Mouse (Mus musculus): ENCODE results near the gene Ifit1bl2. TPM values are rescaled to one million over a fixed set of nuclear protein-coding genes. Genes with fewer than 3 reads are reported as not detected.
"Not testable (repeated sequence)": the region's sequence is repeated elsewhere in the genome, so short reads cannot be mapped to it uniquely, and the experiment has no call there.

The Ifit1bl2 gene
- total RNA-seq, 2 experiments from 2014 or later = 0.20 TPM; not detected in 1

GRCm38 (mm10) chr19:34612243-34613001, 28.1 kb downstream of the Ifit1bl2 start:
- not testable (repeated sequence) for DNase-seq (ENCODE audit: low spot score in 2 of 2)

- DNase-seq (ENCODE audit: low spot score in 2 of 2) = not testable (repeated sequence)
Measured at GRCm38 (mm10) chr19:34610118-34610517, 30.4 kb downstream of the Ifit1bl2 start.

GRCm38 (mm10) chr19:34607237-34608051, 33.1 kb downstream of the Ifit1bl2 start, which contains the start of gene Ifit3b:
Ifit3b (plus strand) TSS chr19:34607970.
- DNase-seq (ENCODE audit: low spot score in 2 of 2) = not testable (repeated sequence)

GRCm38 (mm10) chr19:34605472-34605871, 35.1 kb downstream of the Ifit1bl2 start:
- no peak for DNase-seq (ENCODE audit: low spot score in 2 of 2)

GRCm38 (mm10) chr19:34601888-34602287, 38.7 kb downstream of the Ifit1bl2 start, which contains the start of gene Ifit1bl1:
Ifit1bl1 (minus strand) TSS chr19:34601956.
- DNase-seq (ENCODE audit: low spot score in 2 of 2) = not testable (repeated sequence)

- DNase-seq (ENCODE audit: low spot score in 2 of 2) = not testable (repeated sequence)
Measured at GRCm38 (mm10) chr19:34599250-34599649, 41.3 kb downstream of the Ifit1bl2 start.

- DNase-seq (ENCODE audit: low spot score in 2 of 2) = no peak
Measured at GRCm38 (mm10) chr19:34598341-34598740, 42.2 kb downstream of the Ifit1bl2 start.

- DNase-seq (ENCODE audit: low spot score in 2 of 2) = no peak
Measured at GRCm38 (mm10) chr19:34596811-34597210, 43.7 kb downstream of the Ifit1bl2 start.

- not testable (repeated sequence) for DNase-seq (ENCODE audit: low spot score in 2 of 2)
Measured at GRCm38 (mm10) chr19:34594523-34594922, 46.0 kb downstream of the Ifit1bl2 start.

- no peak for DNase-seq (ENCODE audit: low spot score in 2 of 2)
Measured at GRCm38 (mm10) chr19:34593456-34593855, 47.1 kb downstream of the Ifit1bl2 start.

GRCm38 (mm10) chr19:34588959-34589358, 51.6 kb downstream of the Ifit1bl2 start:
- DNase-seq (ENCODE audit: low spot score in 2 of 2) = no peak

GRCm38 (mm10) chr19:34587898-34588692, 52.4 kb downstream of the Ifit1bl2 start:
- DNase-seq (ENCODE audit: low spot score in 2 of 2) = not testable (repeated sequence)

GRCm38 (mm10) chr19:34585740-34586458, 54.6 kb downstream of the Ifit1bl2 start:
- DNase-seq (ENCODE audit: low spot score in 2 of 2) = not testable (repeated sequence)

GRCm38 (mm10) chr19:34583126-34583766, 57.3 kb downstream of the Ifit1bl2 start, which contains the start of gene Ifit3:
Ifit3 (plus strand) TSS chr19:34583531.
- DNase-seq (ENCODE audit: low spot score in 2 of 2) = not testable (repeated sequence)

- not testable (repeated sequence) for DNase-seq (ENCODE audit: low spot score in 2 of 2)
Measured at GRCm38 (mm10) chr19:34582696-34583095, 57.8 kb downstream of the Ifit1bl2 start.

GRCm38 (mm10) chr19:34577121-34577520, 63.4 kb downstream of the Ifit1bl2 start:
- DNase-seq (ENCODE audit: low spot score in 2 of 2) = no peak

GRCm38 (mm10) chr19:34573650-34574049, 66.9 kb downstream of the Ifit1bl2 start:
- DNase-seq (ENCODE audit: low spot score in 2 of 2) = no peak

- no peak for DNase-seq (ENCODE audit: low spot score in 2 of 2)
Measured at GRCm38 (mm10) chr19:34571080-34571479, 69.5 kb downstream of the Ifit1bl2 start.

GRCm38 (mm10) chr19:34569896-34570476, 70.6 kb downstream of the Ifit1bl2 start:
- DNase-seq (ENCODE audit: low spot score in 2 of 2) = no peak

Data from adrenal gland, postnatal 4 days (tissue).